Mouse (Mus musculus) liver, embryonic 14 days (tissue): ENCODE data around the gene Npas3. TPM values are rescaled to one million over a fixed set of nuclear protein-coding genes. Genes with fewer than 3 reads are reported as not detected.

Experiments used
- polyA plus RNA-seq: library from polyadenylated mRNA; depleted of rRNA; stranded (reverse); fragments of >200 nt; gene quantifications from 2 replicates; pipeline ENCODE4 v1.2.3, GENCODE M21; 2012; rRNA removed

The Npas3 gene
- 0.06 and 0.09 TPM in 2 replicates for polyA plus RNA-seq

GRCm38 (mm10) chr12:53248101-53248727, at the start of gene Npas3:
Gene Npas3 (plus strand): TSS chr12:53248677.

